Mouse (Mus musculus) neural tube, embryonic 14.5 days (tissue): ENCODE data around the gene Dirc2. TPM values are rescaled to one million over a fixed set of nuclear protein-coding genes. Genes with fewer than 3 reads are reported as not detected.

ENCODE experiments used
- ATAC-seq: fragments of 200-750 bp; cut with Nextera tagmentation; 2 replicates; pipeline ENCODE4 v1.8.0; 2017; ENCODE audit warnings: low read depth, mild to moderate bottlenecking, moderate TSS enrichment, moderate library complexity
- H3K27ac ChIP-seq: fragments of 300-500 bp; sonication (generic); 2 replicates; pipeline ENCODE4 v1.5.1; 2014; ENCODE audit warnings: low read depth, mild to moderate bottlenecking, control low read depth, low read length, moderate library complexity, mixed read lengths
- H3K27me3 ChIP-seq: fragments of 300-500 bp; sonication (generic); 2 replicates; pipeline ENCODE4 v1.6.1; 2014; ENCODE audit warnings: low read length; ENCODE audit not compliant: control insufficient read depth, insufficient read depth
- H3K36me3 ChIP-seq: fragments of 300-500 bp; sonication (generic); 2 replicates; pipeline ENCODE4 v1.6.1; 2014; ENCODE audit warnings: low read length, mixed read lengths; ENCODE audit not compliant: control insufficient read depth, insufficient read depth
- H3K4me1 ChIP-seq: fragments of 300-500 bp; sonication (generic); 2 replicates; pipeline ENCODE4 v1.6.1; 2014; ENCODE audit warnings: low read length; ENCODE audit not compliant: control insufficient read depth, insufficient read depth
- H3K4me2 ChIP-seq: fragments of 300-500 bp; sonication (generic); 2 replicates; pipeline ENCODE4 v1.6.1; 2014; ENCODE audit warnings: mild to moderate bottlenecking, low read depth, low read length, control low read depth
- H3K4me3 ChIP-seq: fragments of 300-500 bp; sonication (generic); 2 replicates; pipeline ENCODE4 v1.5.1; 2014; ENCODE audit warnings: low read depth, low read length, control low read depth, mixed read lengths
- H3K9ac ChIP-seq: fragments of 300-500 bp; sonication (generic); replicated peaks from 2 replicates; pipeline ENCODE4 v1.6.1; 2014; ENCODE audit warnings: low read depth, mild to moderate bottlenecking, control low read depth, low read length, mixed read lengths
- H3K9me3 ChIP-seq: fragments of 300-500 bp; sonication (generic); 2 replicates; pipeline ENCODE4 v1.6.1; 2016; ENCODE audit warnings: low read length; ENCODE audit not compliant: control insufficient read depth
- WGBS: fragments of 180-500 bp; shearing (Covaris S2); extraction: QIAGEN DNeasy Blood & Tissue Kit; methylation state at CpG from one replicate; pipeline ENCODE4 v1.1.7; 2014; 5-methylcytosine and 5-hydroxymethylcytosine counted together
- polyA plus RNA-seq: library from polyadenylated mRNA; unstranded; fragments of >200 nt; fragmentation: Nextera tagmentation; extraction: Ambion mirVana; gene quantifications from 2 replicates; pipeline ENCODE4 v1.2.1, GENCODE M21; 2014

The Dirc2 gene
- polyA plus RNA-seq, 1 experiment from 2014 or later, result 45.9 TPM

DNA sequence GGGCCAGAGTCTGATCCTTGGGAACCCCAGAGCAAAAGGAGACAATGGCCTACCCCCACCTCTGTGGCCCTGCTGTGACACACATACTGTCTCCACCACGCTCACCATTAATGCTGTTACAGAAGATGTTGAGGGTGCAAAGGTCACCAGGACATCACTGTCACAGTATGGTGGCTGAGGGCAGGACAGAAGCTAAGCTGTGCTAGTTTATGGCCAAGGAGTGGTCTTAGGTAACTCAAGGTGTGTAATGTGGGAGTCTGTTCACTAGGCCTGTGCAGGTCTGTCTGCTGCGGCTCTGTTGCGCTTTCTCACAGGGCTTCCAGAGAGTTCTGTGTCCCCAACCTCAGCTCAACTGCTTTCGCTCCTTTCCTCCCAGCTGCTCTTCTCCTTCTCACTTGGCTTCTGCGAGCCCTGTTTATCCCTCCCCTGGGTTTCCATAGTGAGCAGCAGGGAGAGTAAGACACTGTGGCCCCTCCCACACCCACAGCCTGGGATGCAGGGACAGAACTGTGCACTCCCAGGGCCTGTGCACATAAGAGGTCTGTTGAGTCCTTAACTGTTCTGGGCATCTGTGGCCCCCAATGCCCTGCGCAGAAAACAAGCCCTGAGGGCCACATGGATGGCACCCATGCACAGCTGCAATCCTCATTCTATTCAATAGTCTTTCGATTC lies 30.9 kb downstream of the Dirc2 start:
- Histone ChIP-seq H3K27ac (no peak overlapping the region), H3K4me3 (no peak overlapping the region), H3K4me2 (no peak overlapping the region), H3K4me1 (peaks cover 5% of the 10 kb centered on the region; the same call in 1 of the 2 replicates), H3K9me3 (no peaks in the 10 kb centered on the region), H3K9ac (no peak overlapping the region), H3K36me3 (no peaks in the 10 kb centered on the region), H3K27me3 (no peaks in the 10 kb centered on the region)
- peak; percentile 78; the same call in 1 of the 2 replicates for ATAC-seq
- WGBS, result 62% methylated on average over 7 of the region's 7 CpGs

DNA sequence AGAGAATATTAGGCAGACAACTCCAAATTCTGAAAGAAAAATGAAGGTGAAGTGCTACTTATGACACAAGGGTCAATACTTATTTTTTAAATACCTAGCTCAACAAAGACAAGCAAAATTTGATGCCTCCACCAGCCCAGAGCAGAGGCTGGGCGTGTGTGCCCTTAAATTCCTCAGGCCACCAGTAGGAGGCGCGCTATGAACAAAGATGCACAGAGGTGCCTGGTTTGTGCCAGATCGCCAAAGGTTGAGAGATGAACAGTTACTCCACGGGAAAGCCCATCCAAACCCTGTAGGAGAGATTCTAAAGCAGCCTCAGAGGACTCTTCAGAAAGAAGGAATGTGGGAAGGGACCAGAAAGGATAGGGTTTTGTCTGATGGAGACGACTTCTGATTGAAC lies 35.1 kb downstream of the Dirc2 start:
- Histone ChIP-seq H3K9ac (no peak overlapping the region), H3K4me3 (no peak overlapping the region), H3K4me2 (no peak overlapping the region), H3K4me1 (peaks cover 5% of the 10 kb centered on the region; the same call in 1 of the 2 replicates), H3K27me3 (no peaks in the 10 kb centered on the region), H3K36me3 (no peaks in the 10 kb centered on the region), H3K9me3 (no peaks in the 10 kb centered on the region), H3K27ac (no peak overlapping the region)
- no peak for ATAC-seq
- 18% methylated on average over 6 of the region's 6 CpGs for WGBS

DNA sequence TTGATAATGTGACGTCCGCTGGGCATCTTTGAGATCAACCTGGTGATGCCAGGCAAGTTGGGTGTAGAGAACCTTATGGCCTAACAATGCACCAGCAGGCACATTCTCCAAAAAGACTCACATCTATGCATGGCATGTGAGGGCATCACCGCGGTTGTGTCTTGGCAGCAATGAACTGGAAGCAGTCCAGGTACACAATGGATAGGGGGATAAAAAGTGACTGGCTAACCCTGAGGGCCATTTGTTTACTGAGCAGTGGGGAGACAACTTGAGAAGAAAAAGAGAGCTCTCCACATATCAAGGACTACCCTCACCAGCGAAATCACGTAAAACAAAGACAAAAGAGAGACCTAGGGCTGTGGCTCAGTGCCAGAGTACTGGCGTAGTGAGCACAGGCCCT lies 37.1 kb downstream of the Dirc2 start:
- no peaks in the 10 kb centered on the region for H3K27me3 ChIP-seq
- H3K27ac ChIP-seq, result no peak overlapping the region
- H3K4me2 ChIP-seq, result no peak overlapping the region
- no peak for ATAC-seq
- no peak overlapping the region for H3K4me3 ChIP-seq
- H3K4me1 ChIP-seq, result no peaks in the 10 kb centered on the region
- H3K36me3 ChIP-seq, result no peaks in the 10 kb centered on the region
- no peak overlapping the region for H3K9ac ChIP-seq
- H3K9me3 ChIP-seq, result no peaks in the 10 kb centered on the region
- 67% methylated on average over 7 of the region's 7 CpGs for WGBS

DNA sequence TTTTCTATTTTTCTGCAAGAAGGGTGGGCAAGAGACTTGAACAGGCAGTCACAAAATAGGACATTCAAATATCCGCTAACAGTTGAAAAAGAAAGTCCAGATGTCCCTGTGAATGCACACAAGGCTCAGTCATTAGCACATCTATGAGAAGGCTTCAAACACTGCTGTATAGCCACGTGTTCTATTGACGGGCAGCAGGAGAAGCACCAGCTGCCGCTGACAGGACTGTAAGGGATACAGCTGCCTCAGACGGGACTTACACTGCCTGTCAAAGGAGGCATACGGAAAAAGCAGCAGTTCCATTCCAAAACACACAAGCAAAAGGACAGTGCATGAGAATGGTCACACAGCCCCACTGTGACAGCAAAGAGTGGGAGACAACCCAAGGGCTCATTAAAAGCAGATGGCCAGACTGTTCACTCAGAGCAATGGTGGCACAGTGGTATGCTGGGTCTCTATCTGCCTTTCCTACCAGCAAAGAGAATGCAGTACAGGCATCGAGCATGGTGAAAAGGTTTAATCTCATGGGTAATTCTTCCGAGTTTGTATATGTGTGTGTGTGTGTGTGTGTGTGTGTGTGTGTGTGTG lies 39.9 kb downstream of the Dirc2 start:
- Histone ChIP-seq H3K4me2 (no peak overlapping the region), H3K4me1 (no peaks in the 10 kb centered on the region), H3K4me3 (no peak overlapping the region), H3K27me3 (no peaks in the 10 kb centered on the region), H3K27ac (no peak overlapping the region), H3K9me3 (no peaks in the 10 kb centered on the region), H3K36me3 (no peaks in the 10 kb centered on the region), H3K9ac (no peak overlapping the region)
- 27% methylated on average over 8 of the region's 8 CpGs for WGBS
- peak; percentile 87 for ATAC-seq

DNA sequence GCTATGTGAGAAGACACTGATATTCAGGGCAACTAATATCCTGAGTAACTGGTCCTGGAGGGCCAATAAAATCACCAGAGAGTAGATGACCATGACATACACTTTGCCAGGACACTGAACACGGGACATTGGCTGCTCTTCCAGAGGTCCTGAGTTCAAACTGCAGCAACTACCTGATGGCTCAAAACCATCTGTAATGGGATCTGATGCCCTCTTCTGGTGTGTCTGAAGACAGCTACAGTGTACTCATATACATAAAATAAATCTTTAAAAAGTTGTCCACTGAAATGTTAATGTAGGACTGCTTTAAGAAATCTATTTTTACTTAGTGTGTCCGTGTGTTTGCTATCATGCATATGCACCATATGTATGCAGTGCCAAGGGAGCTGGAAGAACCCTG lies 42.6 kb downstream of the Dirc2 start:
- Histone ChIP-seq H3K9ac (no peak overlapping the region), H3K4me2 (no peak overlapping the region), H3K4me3 (no peak overlapping the region), H3K9me3 (no peaks in the 10 kb centered on the region), H3K27me3 (no peaks in the 10 kb centered on the region), H3K4me1 (no peaks in the 10 kb centered on the region), H3K27ac (no peak overlapping the region), H3K36me3 (0 out of 2 replicates have a peak, but pooled peaks cover 4% of the 10 kb centered on the region)
- no peak for ATAC-seq
- WGBS, result 83% methylated on average over 2 of the region's 2 CpGs

DNA sequence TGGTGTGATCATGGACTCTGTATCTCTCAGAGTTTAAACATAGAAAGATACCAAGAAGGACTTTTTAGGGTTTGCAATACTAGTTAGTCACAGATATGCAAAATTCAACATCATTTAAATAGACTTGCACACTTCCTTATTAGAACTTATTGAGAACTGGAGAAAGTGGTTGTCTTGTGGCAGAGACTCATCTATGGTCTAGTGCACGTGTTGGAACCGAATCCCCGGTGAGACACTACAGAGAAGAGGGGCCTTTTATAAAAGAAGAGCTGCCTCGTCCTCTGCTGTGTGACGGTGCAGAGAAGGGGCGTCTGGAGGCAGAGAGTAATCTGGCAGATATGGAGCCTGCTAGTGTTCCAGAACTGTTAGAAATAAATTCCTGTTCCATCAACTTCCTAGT lies 44.6 kb downstream of the Dirc2 start:
- no peak overlapping the region for H3K9ac ChIP-seq
- WGBS, result 80% methylated on average over 6 of the region's 6 CpGs
- 0 out of 2 replicates have a peak, but pooled peaks cover 4% of the 10 kb centered on the region for H3K36me3 ChIP-seq
- H3K9me3 ChIP-seq, result no peaks in the 10 kb centered on the region
- H3K4me3 ChIP-seq, result no peak overlapping the region
- ATAC-seq, result no peak
- no peaks in the 10 kb centered on the region for H3K4me1 ChIP-seq
- H3K27ac ChIP-seq, result no peak overlapping the region
- no peak overlapping the region for H3K4me2 ChIP-seq
- no peaks in the 10 kb centered on the region for H3K27me3 ChIP-seq

DNA sequence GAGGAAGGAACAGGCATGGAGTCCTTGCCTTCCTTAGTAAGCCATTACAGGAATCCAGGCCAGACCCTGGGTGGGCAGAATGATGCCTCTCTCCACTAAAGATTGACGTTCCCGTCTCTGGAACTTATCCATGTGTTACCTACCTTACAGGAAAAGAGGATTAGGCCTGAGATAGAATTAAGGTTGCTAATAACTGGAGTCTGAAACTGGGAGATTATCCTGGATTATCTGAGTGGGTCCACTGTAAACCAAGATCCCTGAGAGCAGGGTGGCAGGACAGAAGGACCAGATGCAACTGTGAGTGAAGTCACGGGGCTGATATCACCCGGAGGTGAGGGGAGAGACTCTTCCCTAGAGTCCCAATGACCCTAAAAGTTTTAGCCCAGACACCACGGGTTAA lies 51.4 kb downstream of the Dirc2 start:
- H3K27ac ChIP-seq, result no peak overlapping the region
- H3K4me3 ChIP-seq, result no peak overlapping the region
- no peak overlapping the region for H3K4me2 ChIP-seq
- no peaks in the 10 kb centered on the region for H3K27me3 ChIP-seq
- ATAC-seq, result no peak
- H3K9me3 ChIP-seq, result no peaks in the 10 kb centered on the region
- H3K9ac ChIP-seq, result no peak overlapping the region
- H3K4me1 ChIP-seq, result peaks cover 4% of the 10 kb centered on the region; the same call in 1 of the 2 replicates
- H3K36me3 ChIP-seq, result peaks cover 8% of the 10 kb centered on the region; the same call in 1 of the 2 replicates
- 91% methylated on average over 5 of the region's 5 CpGs for WGBS

DNA sequence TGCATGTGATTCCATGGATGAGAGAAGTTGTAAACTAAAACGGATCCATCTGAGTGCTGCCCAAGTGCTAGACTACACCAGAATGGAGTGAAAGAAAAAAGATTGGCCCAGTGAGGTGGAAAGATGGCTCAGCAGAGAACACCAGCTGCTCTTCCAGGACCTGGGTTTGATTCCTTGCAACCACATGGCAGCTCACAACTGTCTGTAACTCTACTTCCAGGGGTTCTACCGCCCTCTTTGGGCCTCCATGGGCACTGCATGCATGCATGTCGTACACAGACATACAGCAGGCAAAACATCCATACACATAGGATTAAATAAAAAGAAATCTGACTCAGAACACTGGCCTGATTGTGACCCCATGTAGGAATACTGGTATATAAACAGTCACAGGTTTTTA lies 52.9 kb downstream of the Dirc2 start:
- WGBS, result 82% methylated on average over 3 of the region's 3 CpGs
- Histone ChIP-seq H3K4me3 (no peak overlapping the region), H3K36me3 (peaks cover 4% of the 10 kb centered on the region; the same call in 1 of the 2 replicates), H3K27me3 (no peaks in the 10 kb centered on the region), H3K27ac (no peak overlapping the region), H3K9me3 (no peaks in the 10 kb centered on the region), H3K4me2 (no peak overlapping the region), H3K9ac (no peak overlapping the region), H3K4me1 (peaks cover 4% of the 10 kb centered on the region; the same call in 1 of the 2 replicates)
- ATAC-seq, result no peak

DNA sequence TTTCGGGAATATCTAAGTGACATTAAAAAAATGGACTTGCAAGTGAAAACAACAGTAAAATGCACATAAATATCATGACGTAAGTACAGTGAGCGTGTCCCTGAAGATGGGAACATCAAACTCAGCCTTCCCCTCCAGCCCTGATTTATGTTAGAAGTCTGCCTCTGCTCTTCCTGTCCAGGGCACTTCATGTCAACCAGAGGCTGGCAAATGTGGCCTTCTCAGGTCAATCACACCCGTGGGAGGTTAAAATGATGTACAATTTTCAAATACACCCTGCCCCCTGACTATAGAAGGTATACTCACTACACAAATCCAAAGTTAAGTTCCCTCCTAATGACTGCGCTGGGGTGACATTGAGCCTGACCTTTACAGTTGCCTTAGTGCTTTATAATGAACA lies 53.4 kb downstream of the Dirc2 start:
- no peak for ATAC-seq
- H3K36me3 ChIP-seq, result peaks cover 4% of the 10 kb centered on the region; the same call in 1 of the 2 replicates
- no peaks in the 10 kb centered on the region for H3K27me3 ChIP-seq
- H3K9ac ChIP-seq, result no peak overlapping the region
- no peak overlapping the region for H3K4me3 ChIP-seq
- no peak overlapping the region for H3K27ac ChIP-seq
- no peaks in the 10 kb centered on the region for H3K9me3 ChIP-seq
- H3K4me1 ChIP-seq, result peaks cover 8% of the 10 kb centered on the region; the same call in 1 of the 2 replicates
- H3K4me2 ChIP-seq, result no peak overlapping the region
- WGBS, result 85% methylated on average over 5 of the region's 5 CpGs
